Mouse (Mus musculus) thymus, adult 18-20 months (tissue): ENCODE data around the gene Nmb.

Experiments
- DNase-seq, 2 experiments: peaks; one replicate each; pipeline ENCODE4 v3.0.0; 2022; ENCODE audit warnings: mixed read lengths in 2 of 2

Gene Nmb

GRCm38 (mm10) chr7:80857181-80857580 lies 47.7 kb downstream of the Nmb start:
- peak; percentile 44 to 64 for DNase-seq

- no peak for DNase-seq
These were observed 49.6 kb downstream of the Nmb start for GRCm38 (mm10) chr7:80855316-80855715.

- DNase-seq: no peak
These were observed 51.7 kb downstream of the Nmb start for GRCm38 (mm10) chr7:80853218-80853617.
